9 mouse cellular contexts compared by ENCODE assay signal in genomic region chr10:96371321-96371653, GRCm38 (mm10).
DNase-seq lines count a peak whose midpoint lies in the region; ATAC-seq and TF ChIP-seq lines count a peak whose summit lies in the region.
"Had no signal": no experiment of that assay in that cellular context is flagged by ENCODE, and none has a peak within 500 bp of the region (broad histone marks: within the 10 kb centered on the region; RNA-seq: fewer than 3 reads in every experiment).

No protein-coding gene starts in this region.

- peak overlapping the region; percentile 25; the same call in 1 of the 2 replicates for H3K27ac ChIP-seq in gastrocnemius, adult 2 months
- no peak overlapping the region for H3K27ac ChIP-seq in embryonic facial prominence, embryonic 14.5 days (replicated peaks; ENCODE audit: low read depth, low read length)
- H3K27ac ChIP-seq: kidney, postnatal 0 days had no signal

- H3K9me3 ChIP-seq in E14TG2a.4 (ENCODE audit: low read length) = peaks cover 5% of the 10 kb centered on the region
- H3K9me3 ChIP-seq in embryonic facial prominence, embryonic 14.5 days (ENCODE audit: control insufficient read depth, low read length) = no peaks in the 10 kb centered on the region

- intact Hi-C loops in gastrocnemius, adult 2 months (cut with DNase I) = no loop called here
- intact Hi-C loops in left cerebral cortex, postnatal 36 days (cut with DNase I) = no loop called here
- intact Hi-C loops in left cerebral cortex, postnatal 10 days (cut with DNase I) = no loop called here

- H3K27me3 ChIP-seq in E14TG2a.4 (ENCODE audit: insufficient read depth, low read length) = peaks cover 7% of the 10 kb centered on the region
- no peaks in the 10 kb centered on the region for H3K27me3 ChIP-seq in embryonic facial prominence, embryonic 14.5 days (replicated peaks; ENCODE audit: control insufficient read depth, insufficient read depth, low read length)

- H3K4me2 ChIP-seq in embryonic facial prominence, embryonic 14.5 days (ENCODE audit: low read depth, low read length) = peak overlapping the region; percentile 35

- H3K4me3 ChIP-seq in gastrocnemius, adult 2 months = peak overlapping the region; percentile 56
- peak overlapping the region; percentile 29; the same call in 1 of the 2 replicates for H3K4me3 ChIP-seq in E14TG2a.4 (replicated peaks; ENCODE audit: low read length)
- H3K4me3 ChIP-seq in embryonic facial prominence, embryonic 14.5 days (ENCODE audit: low read depth, low read length) = no peak overlapping the region

- 0 out of 2 replicates have a peak overlapping the region, but pooled peaks have one; percentile 8 for H3K9ac ChIP-seq in embryonic facial prominence, embryonic 14.5 days (ENCODE audit: low read depth, low read length)

- no peak for ATAC-seq in embryonic facial prominence, embryonic 14.5 days (ENCODE audit: low read depth)

- H3K36me3 ChIP-seq in E14TG2a.4 (ENCODE audit: insufficient read depth, low read length) = no peaks in the 10 kb centered on the region
- no peaks in the 10 kb centered on the region for H3K36me3 ChIP-seq in embryonic facial prominence, embryonic 14.5 days (ENCODE audit: control insufficient read depth, insufficient read depth, low read length)

- TF ChIP-seq CTCF in gastrocnemius, adult 2 months (IDR thresholded peaks at IDR 0.05) = no peak
- no peak for TF ChIP-seq CTCF in E14TG2a.4 (conservative IDR thresholded peaks at IDR 0.05; ENCODE audit: low read length)

- no peaks in the 10 kb centered on the region for H3K4me1 ChIP-seq in E14TG2a.4 (replicated peaks; ENCODE audit: low read depth, low read length)
- H3K4me1 ChIP-seq in embryonic facial prominence, embryonic 14.5 days (ENCODE audit: control insufficient read depth, insufficient read depth, low read length) = peaks cover 14% of the 10 kb centered on the region; the same call in 1 of the 2 replicates

- WGBS in embryonic facial prominence, embryonic 14.5 days = 77% methylated on average over 14 of the region's 14 CpGs

- no peak for DNase-seq in gastrocnemius, adult 2 months
- no peak for DNase-seq in gastrocnemius, postnatal 25 days
- DNase-seq in left cerebral cortex, postnatal 36 days (ENCODE audit: low spot score in 2 of 2) = peak; percentile 17
- DNase-seq in left cerebral cortex, postnatal 10 days (ENCODE audit: extremely low spot score in 1 of 2, low spot score in 2 of 2) = no peak
- no peak for DNase-seq in embryonic facial prominence, embryonic 14.5 days (ENCODE audit: low spot score)
- no peak for DNase-seq in yolk sac, embryonic 10.5 days (ENCODE audit: low spot score)
- no peak for DNase-seq in spleen, adult 18-20 months

Comparison
In these comparisons a context has a peak if more than half of its experiments do, and no peak if none do; other contexts are left out.
1. DNase-seq: peak in left cerebral cortex, postnatal 36 days (2 of 2); none in gastrocnemius, adult 2 months (single experiment), gastrocnemius, postnatal 25 days (single experiment), left cerebral cortex, postnatal 10 days (0 of 2), embryonic facial prominence, embryonic 14.5 days (single experiment), yolk sac, embryonic 10.5 days (single experiment) and spleen, adult 18-20 months (0 of 2).